Mouse (Mus musculus) brain, embryonic 14.5 days (tissue): Measurements from ENCODE around the gene Prr30. TPM values are rescaled to one million over a fixed set of nuclear protein-coding genes. Genes with fewer than 3 reads are reported as not detected.
"Not testable (repeated sequence)": the region's sequence is repeated elsewhere in the genome, so short reads cannot be mapped to it uniquely, and the experiment has no call there.

ENCODE experiments used
- DNase-seq: peaks from one replicate; pipeline ENCODE4 v3.0.0-alpha.2; 2011; ENCODE audit warnings: low read depth
- CTCF ChIP-seq: fragments of 200-500 bp; IDR thresholded peaks from 2 replicates; pipeline ENCODE4 v1.5.1; 2012; ENCODE audit warnings: inconsistent platforms, mild to moderate bottlenecking, moderate library complexity, borderline replicate concordance; ENCODE audit not compliant: insufficient read depth, insufficient read length; ENCODE audit errors: extremely low read depth
- POLR2A ChIP-seq: fragments of 200-500 bp; IDR thresholded peaks from 2 replicates; pipeline ENCODE4 v1.6.1; 2012; ENCODE audit warnings: mild to moderate bottlenecking, inconsistent platforms, borderline replicate concordance; ENCODE audit not compliant: poor library complexity, insufficient read depth, insufficient read length, severe bottlenecking; ENCODE audit errors: extremely low read depth
- polyA plus RNA-seq: library from polyadenylated mRNA; depleted of rRNA; stranded (reverse); fragments of >200 nt; gene quantifications from 2 replicates; pipeline ENCODE4 v1.2.3, GENCODE M21; 2012; rRNA removed

The Prr30 gene
- not detected in 2 replicates for polyA plus RNA-seq

- DNase-seq, result no peak
- TF ChIP-seq POLR2A (no peak), CTCF (no peak)
These were observed at the start of gene Prr30 for GRCm38 (mm10) chr14:101200230-101200629. Gene Prr30 (minus strand): TSS chr14:101200330.

DNA sequence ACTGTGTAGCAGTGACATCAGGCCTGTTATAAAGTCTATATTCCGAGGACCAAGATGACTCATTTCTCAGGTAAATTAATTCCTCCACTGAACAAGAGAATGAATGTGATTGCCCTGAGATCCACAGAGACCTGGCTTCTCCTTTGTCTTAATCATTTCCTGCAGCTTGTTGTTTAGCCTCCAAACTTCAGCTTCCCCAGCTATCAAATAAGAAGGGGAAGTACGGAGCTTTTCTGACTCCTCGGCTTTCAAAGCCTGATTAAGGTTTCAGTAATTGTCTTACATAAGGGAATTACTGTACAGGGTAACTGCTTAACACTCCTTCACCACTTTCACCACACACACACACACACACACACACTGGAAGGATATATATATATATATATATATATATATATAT is 46.7 kb upstream of the Prr30 start:
- TF ChIP-seq CTCF (no peak), POLR2A (no peak)

GRCm38 (mm10) chr14:101245706-101246105 is 45.6 kb upstream of the Prr30 start:
- peak; percentile 37 for DNase-seq

More for the DNA sequence above, 46.7 kb upstream of the Prr30 start:
- no peak for DNase-seq

GRCm38 (mm10) chr14:101244441-101244840 is 44.3 kb upstream of the Prr30 start:
- DNase-seq, result not testable (repeated sequence)

More at GRCm38 (mm10) chr14:101245706-101246105, 45.6 kb upstream of the Prr30 start:
- TF ChIP-seq CTCF, result no peak
- TF ChIP-seq POLR2A, result no peak

DNA sequence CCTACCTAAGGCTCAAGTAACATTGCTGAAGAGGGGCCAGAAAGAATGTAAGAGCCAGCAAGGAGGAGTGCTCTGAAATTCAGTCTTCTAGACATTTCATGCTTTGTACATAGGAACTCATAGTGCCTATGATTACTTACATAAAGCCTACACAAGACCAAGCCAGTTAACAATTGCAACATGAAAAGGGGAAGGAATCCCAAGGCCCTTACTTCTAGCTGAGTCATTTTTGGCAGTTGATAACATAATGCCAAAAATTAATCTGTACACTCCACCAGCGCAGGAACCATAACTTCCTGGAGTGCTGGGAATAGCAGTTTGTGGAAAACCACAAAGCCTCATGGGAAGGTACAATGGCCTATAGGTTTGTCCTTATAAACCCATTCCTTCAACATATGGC is 37.8 kb upstream of the Prr30 start:
- TF ChIP-seq POLR2A (no peak), CTCF (no peak)
- no peak for DNase-seq

DNA sequence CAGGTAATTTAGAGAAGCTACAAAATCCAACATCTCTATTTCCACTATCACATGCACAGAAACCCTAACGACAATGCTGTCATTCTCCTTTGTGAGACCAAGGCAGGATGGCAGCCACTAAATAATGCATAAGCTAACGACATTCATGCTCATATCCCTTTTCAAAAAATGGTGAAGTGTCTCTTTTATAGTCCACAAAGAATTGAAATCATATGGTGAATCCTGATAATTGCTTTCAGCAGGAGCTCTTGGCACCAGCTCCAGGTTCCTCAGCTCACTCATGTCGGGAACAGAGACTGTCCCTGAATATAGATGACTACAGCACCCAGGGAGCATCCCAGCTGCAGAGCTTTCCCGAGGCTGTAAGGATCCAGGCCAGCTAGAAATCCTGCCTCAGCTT is 28.9 kb upstream of the Prr30 start:
- no peak for TF ChIP-seq CTCF
- no peak for TF ChIP-seq POLR2A
- peak; percentile 83 for DNase-seq

- no peak for TF ChIP-seq POLR2A
- no peak for TF ChIP-seq CTCF
These were observed 22.2 kb upstream of the Prr30 start for GRCm38 (mm10) chr14:101222319-101222718.

DNA sequence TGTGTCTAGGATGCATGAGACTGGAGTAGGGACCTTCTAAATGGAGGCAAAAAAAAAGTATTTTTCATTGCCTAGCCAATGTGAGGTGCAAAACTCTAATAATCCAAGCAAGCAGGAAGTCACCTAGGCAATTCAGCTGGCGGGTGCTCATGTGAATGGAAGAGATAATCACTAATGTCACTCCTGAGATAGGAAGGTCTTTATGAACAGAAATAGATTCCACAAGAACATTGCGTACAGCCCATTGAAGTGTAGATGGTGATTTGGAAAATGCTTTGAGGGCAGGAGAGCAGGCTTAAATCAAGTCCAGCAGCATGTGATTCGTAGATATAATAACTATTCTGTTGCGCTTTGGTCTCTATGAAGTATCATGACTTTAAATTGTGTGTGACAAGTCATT is 27.9 kb downstream of the Prr30 start:
- peak; percentile 5 for DNase-seq
- no peak for TF ChIP-seq POLR2A
- TF ChIP-seq CTCF, result no peak

More at GRCm38 (mm10) chr14:101222319-101222718, 22.2 kb upstream of the Prr30 start:
- DNase-seq, result no peak
